Mouse (Mus musculus): Measurements from ENCODE around the gene Aldh1l1. TPM values are rescaled to one million over a fixed set of nuclear protein-coding genes. Genes with fewer than 3 reads are reported as not detected.

The Aldh1l1 gene
- total and polyA plus RNA-seq, 3 experiments: 0.04 to 0.14 TPM; not detected in 1

GRCm38 (mm10) chr6:90618274-90618673 is 132.0 kb downstream of the Aldh1l1 start (continued):
- peak; percentile 63 for TF ChIP-seq NRF1 (IDR thresholded peaks at IDR 0.05; ENCODE audit: insufficient read depth, low read depth, low read length, poor library complexity, severe bottlenecking)
- no peak for TF ChIP-seq JUND (IDR thresholded peaks at IDR 0.05; ENCODE audit: low read depth, low read length)
- TF ChIP-seq BHLHE40 (IDR thresholded peaks at IDR 0.05; ENCODE audit: borderline replicate concordance, low read depth, low read length): no peak; the same call in 1 of the 2 replicates
- 0 out of 2 replicates have a peak, but pooled peaks have one; percentile 13 for TF ChIP-seq UBTF (IDR thresholded peaks at IDR 0.05; ENCODE audit: borderline replicate concordance, insufficient read depth, low read depth, low read length)
- TF ChIP-seq MXI1 (IDR thresholded peaks at IDR 0.05; ENCODE audit: low read depth, low read length): peak; percentile 72
- TF ChIP-seq TAL1 (IDR thresholded peaks at IDR 0.05; ENCODE audit: low read length): peak; percentile 95
- TF ChIP-seq EP300 (IDR thresholded peaks at IDR 0.05; ENCODE audit: low read depth in 1 of 2, low read length in 2 of 2): peak; percentile 92 to 98
- TF ChIP-seq ELF1 (IDR thresholded peaks at IDR 0.05; ENCODE audit: low read depth, low read length): peak; percentile 89
- peak; percentile 65 to 94; a peak in 3 of 4 replicates for TF ChIP-seq POLR2A (IDR thresholded peaks at IDR 0.05; ENCODE audit: control insufficient read depth in 1 of 2, insufficient read depth in 1 of 2, low read depth in 1 of 2, low read length in 2 of 2, poor library complexity in 1 of 2)
- peak; percentile 91 for TF ChIP-seq GATA1 (IDR thresholded peaks at IDR 0.05; ENCODE audit: low read depth, low read length)
- no peak for TF ChIP-seq MEF2A (IDR thresholded peaks at IDR 0.05; ENCODE audit: extremely low read depth, insufficient replicate concordance, low read depth, low read length, poor library complexity, severe bottlenecking)

- Histone ChIP-seq H3K27ac (ENCODE audit: control insufficient read depth, low read depth, low read length) (peak overlapping the region; percentile 97), H3K79me2 (ENCODE audit: control insufficient read depth, insufficient read depth, low read length, poor library complexity) (peaks cover 59% of the 10 kb centered on the region), H3K4me3 (ENCODE audit: control insufficient read depth in 1 of 2, insufficient read depth in 1 of 2, low read depth in 2 of 2, low read length in 2 of 2) (peak overlapping the region; percentile 59 to 61), H3K36me3 (ENCODE audit: control insufficient read depth in 1 of 2, insufficient read depth in 2 of 2, low read length in 2 of 2) (peaks cover 0 to 25% of the 10 kb centered on the region in 2 experiments; a peak in 2 of 4 replicates), H3K4me1 (ENCODE audit: control insufficient read depth in 1 of 2, insufficient read depth in 2 of 2, low read length in 2 of 2) (peaks cover 11 to 45% of the 10 kb centered on the region in 2 experiments; a peak in 3 of 4 replicates), H3K9me3 (replicated peaks; ENCODE audit: insufficient read depth, low read length) (no peaks in the 10 kb centered on the region), H3K9ac (ENCODE audit: control insufficient read depth, low read depth, low read length, poor library complexity, severe bottlenecking) (peak overlapping the region; percentile 92), H3K27me3 (ENCODE audit: control insufficient read depth in 1 of 2, insufficient read depth in 2 of 2, low read length in 2 of 2) (no peaks in the 10 kb centered on the region)
- TF ChIP-seq POLR2A (IDR thresholded peaks at IDR 0.05; ENCODE audit: control insufficient read depth in 1 of 2, insufficient read depth in 1 of 2, low read depth in 1 of 2, low read length in 2 of 2, poor library complexity in 1 of 2) (peak; percentile 57 to 73), UBTF (IDR thresholded peaks at IDR 0.05; ENCODE audit: borderline replicate concordance, insufficient read depth, low read depth, low read length) (no peak), USF1 (IDR thresholded peaks at IDR 0.05; ENCODE audit: low read depth, low read length) (peak; percentile 47; the same call in 1 of the 2 replicates), KAT2A (conservative IDR thresholded peaks at IDR 0.05; ENCODE audit: low read depth, low read length) (no peak), NELFE (IDR thresholded peaks at IDR 0.05; ENCODE audit: low read depth, low read length) (peak; percentile 23), BHLHE40 (IDR thresholded peaks at IDR 0.05; ENCODE audit: borderline replicate concordance, low read depth, low read length) (peak; percentile 55; the same call in 1 of the 2 replicates), MAX (IDR thresholded peaks at IDR 0.05; ENCODE audit: low read length) (peak; percentile 64), TBP (IDR thresholded peaks at IDR 0.05; ENCODE audit: low read depth, low read length) (peak; percentile 75), ELF1 (IDR thresholded peaks at IDR 0.05; ENCODE audit: low read depth, low read length) (0 out of 2 replicates have a peak, but pooled peaks have one; percentile 26), POLR2AphosphoS2 (IDR thresholded peaks at IDR 0.05; ENCODE audit: low read length) (0 out of 2 replicates have a peak, but pooled peaks have one; percentile 32), SIN3A (IDR thresholded peaks at IDR 0.05; ENCODE audit: low read length) (peak; percentile 11; the same call in 1 of the 2 replicates)
- peak; percentile 86 for DNase-seq (ENCODE audit: low read depth, low spot score)
Observed at GRCm38 (mm10) chr6:90618821-90619636, 132.8 kb downstream of the Aldh1l1 start.
